Mouse (Mus musculus): ENCODE data around the gene Sgsm2.

GRCm38 (mm10) chr11:74930391-74930790 lies 33.5 kb upstream of the Sgsm2 start:
- TF ChIP-seq CTCF (IDR thresholded peaks at IDR 0.05; ENCODE audit: extremely low read depth, insufficient read depth, insufficient read length, insufficient replicate concordance) (no peak), POLR2A (IDR thresholded peaks at IDR 0.05; ENCODE audit: low read depth, low read length) (no peak)

All from spleen, adult 2 months (tissue).